Mouse (Mus musculus): ENCODE results near the gene Lzic.
A peak's percentile ranks its signal among the peaks of the same experiment; 100 is the strongest.
"Not testable (repeated sequence)": the region's sequence is repeated elsewhere in the genome, so short reads cannot be mapped to it uniquely, and the experiment has no call there.

Lzic gene

DNA sequence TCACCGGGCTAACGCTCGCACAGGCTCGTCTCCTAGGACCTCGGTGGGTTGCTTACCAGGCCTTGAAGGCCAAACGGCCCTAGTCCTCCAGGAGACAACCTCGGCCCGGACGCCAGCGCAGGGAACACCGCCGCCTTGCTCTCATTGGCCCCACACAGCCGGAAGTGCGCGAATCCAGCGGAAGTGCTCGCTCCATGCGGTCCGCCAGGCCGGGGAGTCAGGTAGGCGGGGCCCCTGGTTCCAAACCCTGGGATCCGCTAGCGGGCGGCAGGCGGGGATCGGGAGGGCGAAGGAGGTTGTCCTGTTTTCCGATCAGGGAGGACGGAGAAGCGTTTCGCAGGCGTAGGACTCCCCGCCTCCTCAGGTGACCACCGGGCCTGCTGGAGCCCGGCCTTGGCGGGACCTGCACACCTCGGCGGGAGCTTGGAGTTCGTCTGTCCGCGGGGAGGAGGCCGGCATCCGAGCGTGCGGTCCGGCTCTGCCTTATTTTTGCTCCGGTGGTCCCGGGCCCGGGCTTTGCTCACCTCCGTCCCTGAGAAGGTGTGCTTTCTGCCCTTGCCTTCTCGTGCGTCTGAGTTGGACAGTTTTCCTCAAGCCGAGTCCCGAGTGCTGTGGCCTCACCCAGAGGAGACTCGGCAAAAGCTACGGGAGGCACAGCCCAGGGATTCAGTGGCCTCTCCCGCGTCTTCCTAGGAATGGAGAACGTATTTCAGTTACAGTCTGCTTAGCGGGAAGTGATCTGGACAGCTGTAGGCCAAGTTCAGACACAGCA is at the start of gene Lzic, which contains the start of gene Nmnat1:
Gene Lzic, plus strand, starts transcription at position 177 of the 772 bp plus-strand sequence.
Gene Nmnat1, minus strand, starts transcription at position 150 of the 772 bp plus-strand sequence.
- peak; percentile 97 for DNase-seq (ENCODE audit: low spot score)

DNA sequence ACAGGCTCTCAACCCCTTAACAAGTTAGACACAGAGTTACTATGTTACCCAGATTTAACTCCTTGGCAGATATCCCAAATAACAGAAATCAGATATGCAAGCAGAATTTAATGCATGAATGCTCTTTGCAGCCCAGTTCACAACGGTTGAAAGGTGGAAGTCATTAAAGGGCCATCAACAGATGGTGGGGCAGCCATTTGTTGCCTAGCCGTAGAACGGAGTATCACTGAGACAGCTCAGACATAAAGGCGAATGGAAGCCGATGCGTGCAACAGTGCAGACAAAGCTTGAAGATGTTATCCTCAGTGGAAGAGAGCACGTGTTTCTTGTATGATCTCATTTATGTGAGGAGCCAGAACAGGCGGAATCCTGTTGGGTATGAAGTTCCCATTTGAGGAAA is 44.5 kb upstream of the Lzic start:
- peak; percentile 48 for DNase-seq (ENCODE audit: low spot score)

DNA sequence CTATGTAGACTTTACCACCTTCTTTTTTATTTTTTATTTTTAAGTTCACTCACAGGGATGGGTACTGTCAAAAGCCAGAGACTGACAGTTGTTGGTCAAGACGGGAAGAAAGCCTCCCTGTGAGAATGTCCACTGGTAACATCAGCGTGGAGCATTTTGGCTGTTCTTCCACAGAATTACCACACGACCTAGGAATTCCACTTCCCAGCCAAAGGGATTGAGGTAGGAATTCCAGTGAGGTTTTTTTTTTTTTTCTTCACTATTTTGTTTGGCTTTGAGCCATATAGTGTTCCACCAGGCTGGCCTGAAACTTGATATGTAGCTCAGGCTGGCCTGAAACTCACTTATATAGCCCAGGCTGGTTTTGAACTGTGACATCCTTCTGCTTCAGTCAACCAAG is 42.6 kb upstream of the Lzic start:
- peak; percentile 25 for DNase-seq (ENCODE audit: low spot score)

DNA sequence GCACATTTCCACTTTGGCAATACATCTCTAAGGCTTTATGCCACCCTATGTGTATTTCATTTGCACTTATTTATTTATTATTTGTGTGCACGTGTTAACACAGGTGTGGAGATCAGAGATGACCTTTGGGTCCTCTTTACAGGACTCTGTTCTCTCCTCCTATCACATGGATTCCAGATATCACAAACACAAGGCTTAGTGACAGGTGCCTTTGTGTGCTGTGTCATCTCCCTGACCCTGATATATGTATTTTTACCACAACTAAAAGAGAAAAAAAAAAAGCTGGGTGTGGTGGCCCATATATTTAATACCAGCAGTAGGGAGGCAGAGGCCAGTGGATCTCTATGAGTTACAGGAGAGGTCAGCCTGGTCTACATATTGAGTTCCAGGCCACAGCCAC is 40.6 kb upstream of the Lzic start:
- no peak for DNase-seq (ENCODE audit: low spot score)

DNA sequence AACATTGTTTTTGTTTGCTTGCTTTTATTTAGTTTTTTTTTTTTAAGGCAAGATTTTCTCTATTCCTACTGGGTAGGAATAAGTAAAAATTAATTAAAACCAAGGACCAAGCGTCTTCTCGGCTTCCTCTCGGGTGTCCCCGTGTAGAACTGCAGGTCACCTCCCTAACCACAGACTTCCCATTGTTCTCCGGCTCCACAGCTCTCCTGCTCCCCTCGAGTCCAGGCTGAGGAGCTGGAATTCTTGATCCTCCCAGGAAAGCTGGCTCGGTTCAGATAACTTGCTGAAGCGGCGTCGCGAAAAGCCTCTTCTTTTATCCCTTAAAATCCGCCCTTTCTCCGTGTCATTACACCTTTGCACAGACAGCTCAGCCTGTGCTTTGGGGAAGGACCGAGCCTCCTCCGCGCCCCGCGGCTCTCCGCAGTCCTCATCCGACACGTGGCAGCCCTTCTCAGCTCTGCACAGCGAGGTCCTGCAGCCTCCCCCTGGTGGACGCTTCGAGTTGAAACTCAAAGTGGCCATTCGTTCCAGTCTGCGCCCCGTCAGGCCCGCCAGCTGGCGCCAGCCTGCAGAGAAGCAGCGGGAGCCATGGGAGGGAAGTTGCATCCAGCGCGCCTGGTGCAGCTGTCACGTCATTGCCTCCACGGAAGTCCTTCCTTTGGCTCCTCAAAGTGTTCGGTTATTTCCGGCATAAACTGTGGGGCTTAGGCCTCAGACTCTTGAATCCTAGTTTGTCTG is 39.9 kb upstream of the Lzic start:
- DNase-seq (ENCODE audit: low spot score) = peak; percentile 98

DNA sequence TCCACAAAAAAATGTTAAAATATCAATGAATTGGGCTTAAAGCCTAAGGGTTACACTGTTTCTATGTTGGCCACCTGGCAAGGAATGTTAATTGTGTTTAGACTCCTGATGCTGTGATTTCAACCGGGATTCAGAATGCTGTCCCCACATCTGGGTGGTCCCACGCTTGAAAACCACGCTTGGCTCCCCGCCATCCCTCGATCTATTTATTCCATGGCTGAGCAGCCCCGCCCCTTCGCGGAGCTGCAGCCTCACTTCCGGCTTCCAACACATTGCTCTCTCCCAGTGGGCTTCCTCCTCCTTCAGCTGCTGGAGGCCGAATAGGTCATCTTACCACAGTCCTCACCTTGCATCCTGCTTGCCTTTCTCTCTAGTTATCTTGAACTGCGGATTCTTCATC is 39.2 kb upstream of the Lzic start:
- DNase-seq (ENCODE audit: low spot score) = peak; percentile 83

DNA sequence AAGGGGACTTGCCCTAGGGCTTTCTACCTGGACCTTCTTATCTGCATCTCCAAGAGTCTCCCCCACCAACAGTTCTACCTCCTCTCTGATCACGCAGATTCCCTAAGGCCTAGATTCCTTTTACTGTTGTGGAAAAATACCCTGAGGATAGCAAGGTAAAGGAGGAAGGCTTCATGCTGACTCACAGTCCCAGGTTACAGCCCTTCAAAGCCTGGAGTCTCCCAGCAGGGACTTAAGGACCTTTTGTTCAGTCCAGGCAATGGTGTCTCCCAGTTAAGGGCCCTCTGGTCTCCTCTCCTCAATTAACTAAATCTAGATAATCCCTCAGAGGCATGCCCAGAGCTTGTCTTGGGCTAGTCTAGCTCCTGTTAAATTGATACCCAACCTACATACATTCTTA is 38.7 kb upstream of the Lzic start:
- no peak for DNase-seq (ENCODE audit: low spot score)

DNA sequence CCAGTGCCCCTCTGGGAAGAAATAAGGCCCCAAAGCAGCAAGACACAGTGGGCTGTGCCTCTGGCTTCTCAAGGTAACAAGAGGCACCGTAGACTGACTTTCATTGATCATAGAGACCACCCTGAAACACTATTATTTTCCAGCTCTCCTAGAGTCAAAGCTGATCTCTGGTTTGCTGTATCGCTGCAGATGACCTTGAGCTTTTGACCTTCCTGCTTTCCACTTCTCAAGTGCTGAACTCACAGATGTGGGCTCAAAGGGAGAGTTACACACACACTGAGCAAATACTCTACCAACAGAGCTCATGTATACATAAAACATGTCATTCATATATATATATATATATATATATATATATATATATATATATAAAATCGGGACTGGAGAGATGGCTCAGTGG is 34.4 kb upstream of the Lzic start:
- DNase-seq (ENCODE audit: low spot score) = no peak

DNA sequence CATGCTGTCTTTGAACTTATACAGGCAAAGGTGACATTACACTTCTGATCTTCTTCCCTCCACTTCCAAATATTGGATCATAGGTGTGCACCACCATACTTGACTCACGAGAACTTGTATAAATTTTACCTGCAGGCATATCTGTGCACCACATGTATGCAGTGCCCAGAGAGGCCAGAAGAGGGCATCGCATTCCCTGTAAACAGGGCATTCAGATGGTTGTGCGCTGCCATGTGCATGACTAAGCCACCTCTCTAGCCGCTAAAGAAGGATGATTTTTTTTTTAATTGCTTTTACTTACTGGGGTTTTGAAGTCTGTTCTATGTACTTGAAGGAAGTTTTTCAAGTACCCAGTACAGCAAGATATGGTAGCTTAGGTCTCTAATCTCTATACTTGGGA is 31.4 kb upstream of the Lzic start:
- DNase-seq (ENCODE audit: low spot score) = no peak

DNA sequence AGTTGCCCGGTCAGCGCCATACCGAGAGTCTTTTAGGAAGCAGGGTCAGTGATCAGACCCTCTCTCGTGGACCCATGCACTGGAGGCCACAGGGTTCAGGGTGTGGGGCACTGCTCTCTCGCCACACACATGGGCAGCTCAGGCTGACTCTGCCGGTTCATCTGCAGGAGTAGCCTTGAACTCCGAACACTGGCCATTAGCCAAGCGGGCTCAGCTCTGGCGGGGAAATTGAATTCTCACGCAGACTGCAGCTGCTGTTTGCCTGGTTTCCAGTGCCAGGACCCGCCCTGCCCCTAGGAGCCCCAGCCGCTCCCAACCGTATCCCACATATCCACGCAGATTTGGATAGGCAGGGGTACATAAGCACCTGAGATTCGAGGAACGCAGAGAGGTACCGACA is 30.8 kb upstream of the Lzic start:
- DNase-seq (ENCODE audit: low spot score) = no peak

DNA sequence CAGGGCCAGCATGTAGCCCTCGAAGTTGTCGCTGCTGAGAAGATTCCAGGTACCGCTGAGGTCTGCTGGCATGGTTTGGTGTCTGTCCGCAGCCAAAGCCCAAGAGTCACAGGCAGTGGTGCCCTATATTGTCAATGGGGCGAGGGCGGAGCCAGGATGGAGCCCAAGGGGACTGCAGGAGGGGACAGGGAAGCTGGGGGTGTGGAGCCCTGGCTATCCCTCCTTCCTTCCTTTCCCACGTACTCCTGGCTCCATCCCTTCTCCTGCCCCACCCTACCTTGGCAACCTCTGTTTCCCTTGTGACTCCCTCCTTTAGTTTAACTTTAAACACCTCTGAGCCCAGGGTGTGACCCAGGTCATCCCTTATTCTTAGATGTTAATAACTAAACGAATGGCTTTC is 30.1 kb upstream of the Lzic start, which contains the start of gene Rbp7:
Gene Rbp7, minus strand, starts transcription at position 100 of the 400 bp plus-strand sequence.
- no peak for DNase-seq (ENCODE audit: low spot score)

DNA sequence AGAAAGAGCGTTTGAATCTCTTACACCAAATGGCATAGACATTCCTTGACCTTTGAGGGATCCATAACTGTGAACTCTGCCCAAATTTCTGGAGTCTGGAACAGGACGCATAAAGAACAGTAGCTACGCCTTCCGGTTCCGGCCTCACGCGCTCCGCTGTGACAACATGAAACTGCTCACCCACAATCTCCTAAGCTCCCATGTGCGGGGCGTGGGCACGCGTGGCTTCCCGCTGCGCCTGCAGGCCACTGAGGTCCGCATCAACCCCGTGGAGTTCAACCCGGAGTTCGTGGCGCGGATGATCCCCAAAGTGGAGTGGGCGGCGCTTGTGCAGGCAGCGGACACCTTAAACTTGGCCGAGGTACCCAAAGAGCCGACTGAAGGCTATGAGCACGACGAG is 27.9 kb upstream of the Lzic start:
- DNase-seq (ENCODE audit: low spot score) = not testable (repeated sequence)

DNA sequence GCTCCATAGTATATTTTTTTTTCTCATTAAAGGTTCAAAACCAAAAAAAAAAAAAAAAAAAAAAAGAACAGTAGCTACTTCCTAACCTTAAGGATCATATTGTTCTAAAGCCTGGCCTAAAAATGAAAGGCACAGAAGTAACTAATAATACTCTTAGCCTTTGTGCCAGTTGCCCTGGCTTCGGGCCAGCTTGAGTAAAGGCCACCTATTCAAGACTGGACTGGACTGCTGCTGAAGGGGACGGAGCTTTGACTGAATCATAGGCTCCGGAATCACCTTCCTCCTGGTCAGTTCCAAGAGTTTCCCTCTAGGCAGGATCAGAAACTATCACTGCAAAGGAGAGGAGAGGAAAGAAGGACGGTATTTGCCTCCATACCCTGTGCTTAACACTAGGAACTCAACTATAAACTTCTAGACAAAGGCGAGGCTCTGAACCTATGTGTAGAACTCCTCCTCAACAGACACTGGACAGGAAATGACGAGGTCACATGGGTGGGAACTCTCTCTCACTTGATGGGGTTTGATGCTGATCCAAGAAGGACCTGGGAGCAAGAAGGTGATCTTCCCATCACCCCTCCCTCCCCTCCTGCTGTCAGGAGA is 27.1 kb upstream of the Lzic start:
- DNase-seq (ENCODE audit: low spot score) = peak; percentile 43

DNA sequence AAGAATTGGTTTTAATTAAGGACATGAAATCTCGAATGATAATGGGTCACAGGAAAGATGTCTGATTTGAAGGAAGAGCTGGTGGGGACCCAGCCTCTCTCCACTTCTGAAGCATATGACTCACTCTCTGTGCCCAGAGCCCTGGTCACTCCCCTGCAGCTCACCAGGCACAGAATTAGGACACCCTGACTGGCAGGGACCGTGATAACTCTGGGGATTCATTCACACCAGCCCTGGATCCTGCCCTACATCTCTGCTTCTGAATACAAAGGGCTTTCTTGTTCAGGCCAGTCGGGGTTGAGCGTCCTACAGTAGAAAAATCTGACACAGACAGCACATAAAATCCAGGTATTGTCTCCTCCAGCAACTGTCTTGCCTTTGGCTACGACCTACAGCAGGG is 26.5 kb upstream of the Lzic start:
- peak; percentile 51 for DNase-seq (ENCODE audit: low spot score)

DNA sequence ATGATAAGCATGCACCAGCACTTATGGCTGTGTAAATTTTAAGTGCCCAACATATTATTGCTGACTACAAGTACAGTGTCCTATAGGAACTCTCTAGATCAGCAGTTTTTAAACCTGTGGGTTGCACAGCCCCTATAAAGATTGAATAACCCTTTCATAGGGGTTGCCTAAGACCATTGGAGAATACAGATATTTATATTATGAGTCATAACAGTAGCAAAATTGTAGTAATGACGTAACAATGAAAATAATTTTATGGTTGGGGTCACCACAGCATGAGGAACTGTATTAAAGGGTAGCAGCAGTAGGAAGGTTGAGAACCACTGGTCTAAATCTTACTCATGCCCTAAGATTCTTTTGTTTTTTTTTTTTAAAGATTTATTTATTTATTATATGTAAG is 25.6 kb upstream of the Lzic start:
- no peak for DNase-seq (ENCODE audit: low spot score)

DNA sequence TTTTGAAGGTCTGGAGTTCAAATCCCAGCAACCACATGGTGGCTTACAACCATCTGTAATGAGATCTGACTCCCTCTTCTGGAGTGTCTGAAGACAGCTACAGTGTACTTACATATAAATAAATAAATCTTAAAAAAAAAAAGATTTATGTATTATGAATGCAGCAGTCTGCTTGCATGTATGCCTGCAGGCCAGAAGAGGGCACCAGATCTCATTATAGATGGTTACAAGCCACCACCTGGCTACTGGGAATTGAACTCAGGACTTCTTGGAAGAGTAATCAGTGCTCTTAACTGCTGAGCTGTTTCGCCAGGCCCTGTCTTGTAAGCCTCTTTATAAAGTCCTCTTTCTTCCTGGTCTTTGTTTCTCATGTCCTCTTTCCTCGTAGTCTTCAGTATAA is 24.6 kb upstream of the Lzic start:
- DNase-seq (ENCODE audit: low spot score) = not testable (repeated sequence)

DNA sequence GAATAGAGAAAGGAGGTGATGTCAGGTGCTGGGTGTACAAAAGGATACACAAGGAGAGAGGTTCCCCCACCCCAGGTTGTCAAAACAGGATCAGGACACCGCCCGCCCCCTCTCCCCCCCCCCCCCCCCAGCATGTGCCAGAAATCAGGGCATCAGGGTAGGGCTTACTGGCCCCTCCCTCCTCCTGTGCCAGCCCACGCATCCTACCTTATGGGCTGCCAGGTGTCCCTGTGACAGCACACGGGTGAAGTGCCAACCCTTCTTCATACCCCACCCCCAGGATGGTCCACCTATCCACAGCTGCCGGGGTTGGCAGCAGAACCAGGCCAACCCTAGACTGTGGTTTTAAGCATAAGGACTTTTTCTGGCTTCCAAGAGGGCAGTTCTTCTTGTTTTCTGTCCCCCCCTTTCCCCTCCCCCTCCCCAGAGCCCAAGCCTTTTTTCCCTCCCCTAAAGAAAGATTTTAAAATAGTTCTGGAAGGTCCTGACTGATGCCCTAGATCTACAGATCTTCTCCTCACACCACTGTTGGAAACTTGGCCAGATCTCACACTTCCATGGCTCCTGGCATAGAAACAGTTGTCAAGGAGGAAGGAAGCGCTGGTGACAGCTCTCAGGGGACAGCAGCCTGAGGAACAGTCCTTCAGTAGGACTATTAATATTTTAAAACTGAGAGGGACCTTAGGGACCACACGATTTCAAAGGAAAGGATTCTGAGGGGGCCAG is 23.3 kb upstream of the Lzic start:
- no peak for DNase-seq (ENCODE audit: low spot score)

DNA sequence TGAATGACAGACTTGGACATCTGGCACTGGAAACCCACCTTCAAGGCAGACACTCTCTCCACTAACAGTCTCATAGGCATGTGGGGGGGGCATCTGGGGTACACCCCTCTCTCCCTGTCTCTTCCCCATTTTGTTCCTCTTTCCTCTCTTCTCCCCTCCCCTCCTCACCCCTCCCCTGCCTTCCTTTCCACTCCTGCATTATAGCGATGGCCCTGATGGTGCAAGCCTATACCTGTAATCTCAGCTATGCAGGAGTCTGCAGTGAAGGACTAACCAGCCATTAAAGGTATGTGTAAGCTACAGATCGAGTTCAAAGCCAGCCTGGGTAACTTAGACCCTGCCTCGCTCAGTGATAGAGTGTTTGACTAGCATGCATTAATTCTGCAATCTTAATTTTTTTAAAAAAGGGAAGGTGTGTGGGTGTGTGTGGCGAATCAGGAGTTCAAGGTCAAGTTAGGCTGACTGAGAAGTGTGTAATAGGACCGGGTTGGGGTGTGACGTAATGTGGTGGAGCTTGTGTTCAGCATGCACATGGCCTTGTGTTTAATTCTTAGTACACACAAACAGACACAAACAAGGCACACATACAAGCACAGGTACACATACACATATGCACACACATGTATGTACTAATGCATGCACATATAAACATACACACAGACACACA is 22.6 kb upstream of the Lzic start:
- DNase-seq (ENCODE audit: low spot score) = no peak

DNA sequence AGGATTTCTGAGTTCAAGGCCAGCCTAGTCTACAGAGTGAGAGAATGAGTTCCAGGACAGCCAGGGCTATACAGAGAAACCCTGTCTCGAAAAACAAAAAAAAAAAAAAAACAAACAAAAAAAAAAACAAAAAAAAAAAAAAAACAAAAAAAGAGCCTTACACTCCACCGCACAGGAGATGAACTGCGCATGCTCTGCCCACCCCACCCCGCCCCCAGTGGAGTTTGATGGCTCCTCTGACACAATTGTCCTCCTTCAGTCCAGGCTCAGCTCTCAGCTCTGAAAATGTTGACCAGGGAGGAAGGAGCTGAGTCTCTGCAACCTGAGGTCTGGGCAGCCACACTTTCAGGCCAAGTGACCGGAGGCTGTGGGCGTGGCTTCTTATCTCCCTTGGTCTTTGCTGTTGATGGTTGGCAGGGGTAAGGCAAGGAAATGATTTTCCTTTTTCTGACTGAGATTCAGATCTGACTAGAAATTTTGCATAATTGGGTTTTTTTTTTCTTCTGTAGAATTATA is 21.5 kb upstream of the Lzic start:
- DNase-seq (ENCODE audit: low spot score) = no peak

DNA sequence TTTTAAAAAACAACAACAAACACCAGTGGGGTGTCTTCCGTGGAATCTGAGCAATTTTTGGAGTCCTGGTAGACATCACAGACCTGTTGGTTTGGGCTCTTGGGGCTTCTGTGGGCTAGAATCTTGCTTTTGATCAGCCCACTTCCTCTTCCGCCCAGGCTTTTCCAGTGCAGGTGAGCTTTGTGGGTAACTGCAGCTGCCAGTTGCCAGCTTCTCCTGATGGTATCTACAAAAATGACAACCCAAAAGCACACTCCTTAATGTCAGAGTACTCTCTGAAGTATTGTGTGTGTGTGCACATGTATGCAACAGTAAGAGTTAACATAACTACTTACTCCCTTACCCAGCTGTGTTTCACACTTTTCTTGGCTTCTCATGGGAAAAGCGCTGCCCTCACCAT is 15.5 kb upstream of the Lzic start:
- DNase-seq (ENCODE audit: low spot score) = no peak

DNA sequence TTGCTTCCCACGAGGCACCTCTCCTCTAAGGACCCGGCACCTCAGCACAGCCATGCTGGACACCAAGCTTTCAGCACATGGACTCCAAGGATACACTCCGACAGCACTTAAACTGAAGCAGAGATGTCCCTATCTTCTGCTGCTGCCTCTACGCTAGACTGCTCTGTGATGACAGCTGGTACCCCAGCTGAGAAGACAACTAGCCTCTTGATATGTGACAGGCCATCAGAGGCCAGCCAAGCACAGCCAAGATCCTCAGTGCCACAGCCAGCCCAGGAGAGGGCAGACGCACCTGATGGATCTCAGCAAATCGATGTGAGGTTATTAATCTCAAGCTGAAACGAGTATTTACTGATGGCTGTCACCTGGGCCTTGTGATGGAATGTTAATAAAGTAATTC is 9.9 kb upstream of the Lzic start:
- no peak for DNase-seq (ENCODE audit: low spot score)

DNA sequence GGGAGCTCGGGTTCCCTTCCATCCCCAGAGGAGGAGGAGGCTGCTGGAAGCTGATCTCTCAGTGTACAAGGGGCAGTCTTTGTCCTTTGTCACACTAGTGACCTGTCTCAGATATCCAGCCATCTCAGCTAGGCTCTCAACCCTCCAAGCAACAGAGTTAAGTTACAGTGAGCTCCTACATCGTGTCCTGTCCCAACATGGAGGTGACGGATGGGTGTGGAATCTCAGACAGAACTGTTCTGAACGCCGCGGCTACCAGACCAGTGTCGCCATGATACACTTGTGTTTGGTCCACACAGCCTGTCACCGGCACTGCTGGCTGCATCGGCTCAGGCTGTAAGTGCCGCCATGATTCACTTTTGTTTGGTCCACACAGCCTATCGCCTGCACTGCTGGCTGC is 8.0 kb upstream of the Lzic start, which contains the start of gene Tmem274:
Gene Tmem274, plus strand, starts transcription at position 301 of the 400 bp plus-strand sequence.
- no peak for DNase-seq (ENCODE audit: low spot score)
